Mouse (Mus musculus) left cerebral cortex, adult 2 months (tissue): ENCODE measurements at regions not wholly inside any gene's neighbourhood (a gene's known extent, or its start where the extent isn't known, plus 50 kb on each side); places are given as distances from the start of the nearest gene placed in this dataset.

Experiments used
- DNase-seq, 2 experiments: peaks; one replicate each; pipeline ENCODE4 v3.0.0; 2021 to 2022; ENCODE audit warnings: low spot score in 2 of 2, mixed read lengths in 1 of 2; ENCODE audit errors: extremely low spot score in 1 of 2
- H3K27ac ChIP-seq: fragments of 200-600 bp; 2 replicates; pipeline ENCODE4 v1.8.1; 2022
- H3K4me3 ChIP-seq: fragments of 200-600 bp; 2 replicates; pipeline ENCODE4 v1.8.1; 2022
- CTCF ChIP-seq: fragments of 200-600 bp; IDR thresholded peaks from 2 replicates; pipeline ENCODE4 v1.8.1; 2022; ENCODE audit warnings: antibody characterized with exemption, mild to moderate bottlenecking, moderate library complexity
- intact Hi-C: fragments of 180-260 bp; cut with DNase I; formaldehyde crosslinking; loops from one replicate; pipeline ENCODE4 v1.15.1; 2025

- no peak for DNase-seq
- TF ChIP-seq CTCF: no peak
- H3K4me3 ChIP-seq: no peak overlapping the region
- intact Hi-C loops: no loop called here
- peak overlapping the region; percentile 94; the same call in 1 of the 2 replicates for H3K27ac ChIP-seq
Observed at GRCm38 (mm10) chr15:37134386-37134785, 126.8 kb upstream of the Zfp706 start.

- Histone ChIP-seq H3K4me3 (no peak overlapping the region), H3K27ac (no peak overlapping the region)
- intact Hi-C loops: no loop called here
- peak; percentile 56 for TF ChIP-seq CTCF
- no peak for DNase-seq
Observed at GRCm38 (mm10) chr15:37133916-37134315, 126.3 kb upstream of the Zfp706 start.

DNA sequence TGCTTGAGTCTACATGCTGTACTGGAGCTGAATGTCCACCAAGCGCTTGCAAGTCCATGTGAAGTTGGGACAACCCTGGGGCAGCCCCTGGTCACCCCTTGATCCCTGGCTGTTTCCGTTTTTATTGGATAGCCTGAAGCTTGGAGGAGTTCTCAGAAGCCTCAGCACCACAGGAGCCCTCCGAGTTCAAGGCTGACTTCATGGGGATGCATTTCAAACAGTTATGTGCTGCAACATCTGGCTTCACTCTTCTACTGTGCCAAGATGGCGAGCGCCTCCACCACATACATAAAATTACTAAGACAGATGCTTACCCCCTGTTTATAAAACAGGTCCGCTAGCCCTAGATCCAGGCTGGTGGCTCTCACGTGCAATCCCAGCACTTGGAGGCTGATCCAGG lies 120.1 kb upstream of the Zfp706 start:
- no peak for DNase-seq
- H3K27ac ChIP-seq: no peak overlapping the region
- H3K4me3 ChIP-seq: no peak overlapping the region
- intact Hi-C loops: loop anchor here (10.0 kb wide), 1 partner anchor 327 kb away; no protein-coding TSS in a partner anchor
- no peak for TF ChIP-seq CTCF

DNA sequence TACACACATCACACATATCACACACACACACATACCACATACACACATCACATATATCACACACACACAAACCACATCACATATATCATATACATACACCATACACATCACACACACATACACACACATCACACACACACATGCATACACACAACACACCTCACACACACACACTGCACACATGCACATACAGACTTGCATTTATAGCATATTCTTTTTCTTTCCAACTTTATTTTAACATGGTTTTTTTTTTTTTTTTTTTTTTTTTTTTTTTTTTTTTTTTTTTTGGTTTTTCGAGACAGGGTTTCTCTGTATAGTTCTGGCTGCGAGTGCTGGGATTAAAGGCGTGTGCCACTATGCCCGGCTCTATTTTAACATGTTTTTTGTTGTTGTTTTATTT lies 119.6 kb upstream of the Zfp706 start:
- no peak overlapping the region for H3K27ac ChIP-seq
- intact Hi-C loops: loop anchor here (10.0 kb wide), 1 partner anchor 328 kb away; no protein-coding TSS in a partner anchor
- H3K4me3 ChIP-seq: no peak overlapping the region
- no peak for TF ChIP-seq CTCF
- DNase-seq: no peak

GRCm38 (mm10) chr15:37125823-37126222 lies 118.2 kb upstream of the Zfp706 start:
- intact Hi-C loops: loop anchor here (10.0 kb wide), 1 partner anchor 329 kb away; no protein-coding TSS in a partner anchor
- no peak for TF ChIP-seq CTCF

GRCm38 (mm10) chr15:37124951-37125350 lies 117.4 kb upstream of the Zfp706 start:
- TF ChIP-seq CTCF: no peak
- Histone ChIP-seq H3K4me3 (no peak overlapping the region), H3K27ac (no peak overlapping the region)
- intact Hi-C loops: loop anchor here (5.0 to 10.0 kb wide), 3 partner anchors 202 to 797 kb away; no protein-coding TSS in a partner anchor
- peak in 1 of 2 experiments; percentile 35 for DNase-seq

More at GRCm38 (mm10) chr15:37125823-37126222, 118.2 kb upstream of the Zfp706 start:
- DNase-seq: no peak
- no peak overlapping the region for H3K27ac ChIP-seq
- no peak overlapping the region for H3K4me3 ChIP-seq

DNA sequence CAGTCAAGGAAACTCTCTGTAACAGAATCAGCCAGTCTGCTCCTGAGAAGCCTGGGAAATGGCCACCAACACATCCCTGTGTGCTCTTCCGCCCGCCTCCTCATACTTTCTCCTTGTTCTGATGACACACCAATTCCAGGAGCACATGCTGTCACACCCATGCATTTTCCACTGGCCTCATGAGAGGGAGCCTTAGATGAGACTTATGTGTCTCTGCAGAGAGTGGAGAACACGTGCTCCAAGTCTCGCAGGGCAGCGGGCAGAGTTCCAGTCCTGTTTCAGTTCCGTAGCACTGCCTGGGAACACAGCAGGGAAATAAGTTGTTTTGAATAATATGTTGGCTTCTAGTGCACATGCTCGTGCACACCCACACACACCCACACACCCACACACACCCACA lies 116.7 kb upstream of the Zfp706 start:
- peak in 1 of 2 experiments; percentile 43 for DNase-seq
- intact Hi-C loops: loop anchor here (5.0 to 10.0 kb wide), 3 partner anchors 203 to 798 kb away; no protein-coding TSS in a partner anchor
- H3K4me3 ChIP-seq: no peak overlapping the region
- H3K27ac ChIP-seq: no peak overlapping the region
- TF ChIP-seq CTCF: no peak

DNA sequence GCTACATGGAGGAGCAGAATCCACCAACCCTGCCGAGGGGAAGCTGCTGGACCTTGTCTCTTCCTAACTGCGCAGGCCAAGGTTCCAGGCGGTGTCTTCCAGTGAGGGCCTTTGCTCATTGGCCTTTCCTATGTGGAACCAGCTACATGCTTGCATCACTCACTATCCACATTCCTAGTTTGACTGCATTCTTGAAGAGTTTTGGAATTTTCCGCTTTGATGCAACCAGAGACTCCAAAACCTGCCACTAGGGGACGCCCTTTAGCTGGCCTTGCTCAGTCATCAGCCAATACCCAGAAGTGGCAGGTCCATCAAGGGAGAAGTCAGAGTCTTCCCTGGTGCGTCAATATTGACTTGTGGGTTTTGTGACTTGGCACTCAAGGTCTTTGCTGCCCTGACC lies 112.8 kb upstream of the Zfp706 start:
- intact Hi-C loops: loop anchor here (2.0 to 10.0 kb wide), 4 partner anchors 207 to 802 kb away; no protein-coding TSS in a partner anchor
- peak; percentile 97 for TF ChIP-seq CTCF
- Histone ChIP-seq H3K4me3 (no peak overlapping the region), H3K27ac (no peak overlapping the region)
- DNase-seq: peak; percentile 77 to 86

GRCm38 (mm10) chr15:37114119-37114518 lies 106.5 kb upstream of the Zfp706 start:
- peak; percentile 55 to 73 for DNase-seq
- TF ChIP-seq CTCF: peak; percentile 83
- no peak overlapping the region for H3K4me3 ChIP-seq
- H3K27ac ChIP-seq: no peak overlapping the region
- intact Hi-C loops: loop anchor here (2.0 kb wide), 1 partner anchor 223 kb away; no protein-coding TSS in a partner anchor

DNA sequence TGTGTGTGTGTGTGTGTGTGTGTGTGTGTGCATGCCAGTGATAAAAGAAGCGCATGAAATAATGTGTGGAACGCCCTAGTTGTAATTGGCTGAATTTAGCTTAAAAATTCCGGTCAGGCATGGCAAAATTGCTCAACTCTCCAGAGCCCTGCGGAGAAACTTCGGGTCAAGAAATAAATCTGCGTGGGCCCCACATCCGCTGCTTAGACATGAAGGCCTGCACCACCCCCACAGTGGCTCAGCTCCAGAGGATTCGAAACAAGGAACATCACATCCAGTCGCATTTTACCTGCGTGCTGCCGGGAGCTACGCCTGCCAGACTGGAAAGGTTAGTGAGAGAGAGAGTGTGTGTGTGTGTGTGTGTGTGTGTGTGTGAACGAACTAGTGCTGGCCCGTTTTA lies 102.9 kb upstream of the Zfp706 start:
- no peak for DNase-seq
- no peak for TF ChIP-seq CTCF
- H3K4me3 ChIP-seq: no peak overlapping the region
- H3K27ac ChIP-seq: no peak overlapping the region
- intact Hi-C loops: no loop called here

GRCm38 (mm10) chr15:37102035-37102555 lies 94.5 kb upstream of the Zfp706 start:
- no peak overlapping the region for H3K4me3 ChIP-seq
- TF ChIP-seq CTCF: peak; percentile 49
- H3K27ac ChIP-seq: no peak overlapping the region
- intact Hi-C loops: loop anchor here (5.0 kb wide), 2 partner anchors 310 to 385 kb away; no protein-coding TSS in a partner anchor
- DNase-seq: no peak

DNA sequence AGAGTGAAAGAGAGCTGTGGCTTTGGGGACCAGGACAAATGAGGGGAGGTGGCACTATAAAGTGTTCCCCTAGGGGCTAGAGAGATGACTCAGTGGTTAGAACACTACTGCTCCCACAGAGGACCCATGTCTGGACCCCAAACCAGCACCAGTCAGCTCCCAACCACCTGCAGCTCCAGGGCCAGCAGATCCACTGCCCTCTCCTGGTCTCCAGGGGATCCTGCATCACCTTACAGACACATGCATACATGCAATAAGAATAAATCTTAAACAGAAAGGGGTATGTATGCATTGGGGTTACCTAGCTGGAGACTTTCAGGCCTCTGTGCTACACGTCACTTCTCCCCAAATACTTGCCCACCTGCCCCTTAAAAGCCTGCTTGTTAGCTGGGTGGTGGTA lies 93.8 kb upstream of the Zfp706 start:
- H3K4me3 ChIP-seq: no peak overlapping the region
- DNase-seq: no peak
- peak; percentile 39 for TF ChIP-seq CTCF
- intact Hi-C loops: loop anchor here (5.0 kb wide), 2 partner anchors 309 to 384 kb away; no protein-coding TSS in a partner anchor
- H3K27ac ChIP-seq: no peak overlapping the region
